15 mouse cellular contexts compared by ENCODE assay signal in the genomic region with DNA sequence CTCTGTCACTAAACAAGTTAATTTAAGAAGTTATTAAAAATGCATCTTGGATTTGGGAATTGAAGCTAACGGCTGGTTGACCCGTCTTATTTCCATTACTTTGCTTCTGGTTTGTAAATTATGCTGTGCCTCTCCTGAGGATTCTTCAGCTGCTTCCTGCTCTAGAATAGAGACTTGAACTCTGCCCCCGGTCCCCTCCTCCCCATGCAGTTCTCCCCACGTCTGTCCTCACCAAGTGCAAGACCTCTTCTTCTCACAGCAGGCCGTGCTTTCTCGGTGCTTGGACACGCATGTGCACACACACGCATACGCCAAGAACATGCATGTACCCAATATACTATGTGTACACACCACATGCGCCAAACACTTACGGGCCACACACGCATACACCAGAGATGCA.
"Had no signal": no experiment of that assay in that cellular context is flagged by ENCODE, and none has a peak within 500 bp of the region (broad histone marks: within the 10 kb centered on the region; RNA-seq: fewer than 3 reads in every experiment).

No protein-coding gene starts in this region.

- H3K9me3 ChIP-seq: neural tube, embryonic 12.5 days; neural tube, embryonic 13.5 days; neural tube, embryonic 15.5 days; stomach, embryonic 15.5 days had no signal

- DNase-seq: retina, postnatal 1 day; right cerebral cortex, adult 18-20 months; right cerebral cortex, postnatal 14 days; right cerebral cortex, postnatal 25 days; right cerebral cortex, postnatal 4 days; spleen, adult 18-20 months; thymus, adult 18-20 months; thymus, adult 2 months; thymus, postnatal 14 days; thymus, postnatal 25 days had no signal

- H3K27me3 ChIP-seq: neural tube, embryonic 12.5 days; neural tube, embryonic 13.5 days; neural tube, embryonic 15.5 days; stomach, embryonic 15.5 days had no signal

- H3K36me3 ChIP-seq: neural tube, embryonic 12.5 days; neural tube, embryonic 13.5 days; neural tube, embryonic 15.5 days; stomach, embryonic 15.5 days had no signal

- H3K4me1 ChIP-seq: stomach, embryonic 15.5 days had no signal

- H3K4me3 ChIP-seq: neural tube, embryonic 12.5 days; neural tube, embryonic 13.5 days; neural tube, embryonic 15.5 days; stomach, embryonic 15.5 days had no signal

- H3K27ac ChIP-seq: neural tube, embryonic 12.5 days; neural tube, embryonic 13.5 days; neural tube, embryonic 15.5 days; stomach, embryonic 15.5 days; stomach, postnatal 0 days had no signal

- H3K4me2 ChIP-seq: neural tube, embryonic 12.5 days; neural tube, embryonic 13.5 days; neural tube, embryonic 15.5 days; stomach, embryonic 15.5 days had no signal

- H3K9ac ChIP-seq: neural tube, embryonic 12.5 days; neural tube, embryonic 13.5 days; neural tube, embryonic 15.5 days; stomach, embryonic 15.5 days had no signal
